Mouse (Mus musculus): ENCODE data around the gene Zfr. TPM values are rescaled to one million over a fixed set of nuclear protein-coding genes. Genes with fewer than 3 reads are reported as not detected.
"Not testable (repeated sequence)": the region's sequence is repeated elsewhere in the genome, so short reads cannot be mapped to it uniquely, and the experiment has no call there.

Zfr gene
- polyA plus RNA-seq, 1 experiment = 107 TPM

GRCm38 (mm10) chr15:12118432-12119128, 949 bp downstream of the Zfr start:
- WGBS = under 1% methylated on average over 56 of the region's 61 CpGs
- Histone ChIP-seq H3K4me3 (replicated peaks; ENCODE audit: extremely low read depth, low read depth, low read length) (peak overlapping the region; percentile 98), H3K4me1 (ENCODE audit: control insufficient read depth, insufficient read depth, low read length) (peaks cover 7% of the 10 kb centered on the region)
- DNase-seq = peak; percentile 57
- no peak for TF ChIP-seq POLR2A (IDR thresholded peaks at IDR 0.05; ENCODE audit: borderline replicate concordance, extremely low read depth, low read depth, low read length)
- TF ChIP-seq CTCF (IDR thresholded peaks at IDR 0.05; ENCODE audit: insufficient read depth, low read length) = no peak

DNA sequence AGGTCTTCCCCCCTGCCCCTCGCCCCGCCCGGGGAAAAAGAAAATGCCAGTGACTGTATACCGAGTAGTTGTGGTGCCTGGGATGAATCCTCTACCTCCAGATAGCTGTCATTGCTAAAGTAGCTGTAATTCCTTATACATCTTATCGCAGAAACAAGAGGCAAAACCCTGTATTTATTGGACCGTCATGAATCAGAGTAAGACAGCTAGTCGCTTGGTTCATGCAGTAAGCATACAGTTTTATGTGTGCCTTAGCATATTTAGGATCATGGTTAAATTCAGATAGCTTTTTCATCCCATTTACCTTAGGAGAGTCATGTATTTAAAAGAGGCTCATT, 1.5 kb downstream of the Zfr start:
- Histone ChIP-seq H3K4me1 (ENCODE audit: control insufficient read depth, insufficient read depth, low read length) (peaks cover 7% of the 10 kb centered on the region), H3K4me3 (replicated peaks; ENCODE audit: extremely low read depth, low read depth, low read length) (peak overlapping the region; percentile 98)
- WGBS = 7% methylated on average over 7 of the region's 7 CpGs
- no peak for DNase-seq
- no peak for TF ChIP-seq CTCF (IDR thresholded peaks at IDR 0.05; ENCODE audit: insufficient read depth, low read length)
- TF ChIP-seq POLR2A (IDR thresholded peaks at IDR 0.05; ENCODE audit: borderline replicate concordance, extremely low read depth, low read depth, low read length) = no peak

GRCm38 (mm10) chr15:12124913-12125312, 7.3 kb downstream of the Zfr start:
- no peaks in the 10 kb centered on the region for H3K4me1 ChIP-seq (ENCODE audit: control insufficient read depth, insufficient read depth, low read length)
- WGBS = 78% methylated on average over 1 of the region's 1 CpGs
- DNase-seq = no peak
- no peak overlapping the region for H3K4me3 ChIP-seq (replicated peaks; ENCODE audit: extremely low read depth, low read depth, low read length)
- TF ChIP-seq CTCF (IDR thresholded peaks at IDR 0.05; ENCODE audit: insufficient read depth, low read length) (no peak), POLR2A (IDR thresholded peaks at IDR 0.05; ENCODE audit: borderline replicate concordance, extremely low read depth, low read depth, low read length) (no peak)

GRCm38 (mm10) chr15:12130871-12131270, 13.2 kb downstream of the Zfr start:
- not testable (repeated sequence) for DNase-seq; H3K4me1 ChIP-seq (ENCODE audit: control insufficient read depth, insufficient read depth, low read length); H3K4me3 ChIP-seq (replicated peaks; ENCODE audit: extremely low read depth, low read depth, low read length)
- WGBS = 84% methylated on average over 3 of the region's 3 CpGs

GRCm38 (mm10) chr15:12134546-12134945, 16.9 kb downstream of the Zfr start:
- TF ChIP-seq POLR2A (IDR thresholded peaks at IDR 0.05; ENCODE audit: borderline replicate concordance, extremely low read depth, low read depth, low read length) = no peak
- TF ChIP-seq CTCF (IDR thresholded peaks at IDR 0.05; ENCODE audit: insufficient read depth, low read length) = no peak
- Histone ChIP-seq H3K4me3 (replicated peaks; ENCODE audit: extremely low read depth, low read depth, low read length) (no peak overlapping the region), H3K4me1 (ENCODE audit: control insufficient read depth, insufficient read depth, low read length) (peaks cover 2% of the 10 kb centered on the region; the same call in 1 of the 2 replicates)
- DNase-seq = no peak
- 41% methylated on average over 1 of the region's 1 CpGs for WGBS

DNA sequence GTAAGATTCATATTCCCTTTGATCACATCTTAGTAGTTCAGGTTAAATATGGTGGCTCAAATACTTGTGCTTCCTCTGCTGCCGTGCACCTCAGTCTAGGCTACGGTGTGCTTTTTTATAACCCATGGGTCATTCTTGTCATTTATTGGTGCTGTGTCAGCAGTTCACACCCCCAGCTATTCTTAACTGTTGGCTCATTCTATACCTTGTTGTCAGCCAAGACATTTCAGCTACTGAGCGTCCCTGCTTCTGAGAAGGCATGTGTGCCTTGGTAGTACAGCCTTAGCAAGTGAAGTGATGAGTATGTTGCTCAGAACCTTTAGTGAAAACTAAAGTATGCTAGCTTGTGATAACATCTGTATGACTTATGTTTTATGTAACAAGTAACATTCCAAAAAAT, 17.7 kb downstream of the Zfr start:
- Histone ChIP-seq H3K4me3 (replicated peaks; ENCODE audit: extremely low read depth, low read depth, low read length) (no peak overlapping the region), H3K4me1 (ENCODE audit: control insufficient read depth, insufficient read depth, low read length) (peaks cover 2% of the 10 kb centered on the region; the same call in 1 of the 2 replicates)
- no peak for DNase-seq
- 35% methylated on average over 3 of the region's 3 CpGs for WGBS
- TF ChIP-seq POLR2A (IDR thresholded peaks at IDR 0.05; ENCODE audit: borderline replicate concordance, extremely low read depth, low read depth, low read length) (no peak), CTCF (IDR thresholded peaks at IDR 0.05; ENCODE audit: insufficient read depth, low read length) (no peak)

GRCm38 (mm10) chr15:12136371-12136770, 18.7 kb downstream of the Zfr start:
- peaks cover 2% of the 10 kb centered on the region; the same call in 1 of the 2 replicates for H3K4me1 ChIP-seq (ENCODE audit: control insufficient read depth, insufficient read depth, low read length)
- WGBS = 81% methylated on average over 6 of the region's 6 CpGs
- TF ChIP-seq POLR2A (IDR thresholded peaks at IDR 0.05; ENCODE audit: borderline replicate concordance, extremely low read depth, low read depth, low read length) (no peak), CTCF (IDR thresholded peaks at IDR 0.05; ENCODE audit: insufficient read depth, low read length) (no peak)
- no peak for DNase-seq
- H3K4me3 ChIP-seq (replicated peaks; ENCODE audit: extremely low read depth, low read depth, low read length) = no peak overlapping the region

- WGBS = 67% methylated on average over 8 of the region's 8 CpGs
- Histone ChIP-seq H3K4me3 (replicated peaks; ENCODE audit: extremely low read depth, low read depth, low read length) (no peak overlapping the region), H3K4me1 (ENCODE audit: control insufficient read depth, insufficient read depth, low read length) (peaks cover 2% of the 10 kb centered on the region; the same call in 1 of the 2 replicates)
- no peak for DNase-seq
- TF ChIP-seq POLR2A (IDR thresholded peaks at IDR 0.05; ENCODE audit: borderline replicate concordance, extremely low read depth, low read depth, low read length) (no peak), CTCF (IDR thresholded peaks at IDR 0.05; ENCODE audit: insufficient read depth, low read length) (no peak)
Observed at GRCm38 (mm10) chr15:12140985-12141729, 23.5 kb downstream of the Zfr start.

DNA sequence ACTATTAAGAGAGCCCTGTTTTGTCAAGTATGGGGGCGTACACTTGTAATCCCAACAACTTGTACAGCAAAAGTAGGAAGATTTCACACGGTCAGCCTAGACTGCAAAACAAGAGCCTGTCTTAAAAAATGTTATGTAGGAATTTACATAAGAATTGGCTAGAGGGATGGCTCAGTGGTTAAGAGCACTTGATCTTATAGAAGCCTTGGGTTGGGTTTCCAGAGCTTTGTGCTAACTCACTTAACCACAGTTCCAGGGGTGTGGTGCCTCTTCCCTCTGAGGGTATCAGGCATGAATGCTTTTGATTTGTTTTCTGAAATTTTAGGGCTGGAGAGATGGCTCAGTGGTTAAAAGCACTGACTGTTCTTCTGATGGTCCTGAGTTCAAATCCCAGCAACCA, 29.8 kb downstream of the Zfr start:
- Histone ChIP-seq H3K4me1 (ENCODE audit: control insufficient read depth, insufficient read depth, low read length) (no peaks in the 10 kb centered on the region), H3K4me3 (replicated peaks; ENCODE audit: extremely low read depth, low read depth, low read length) (no peak overlapping the region)
- DNase-seq = no peak
- WGBS = 89% methylated on average over 2 of the region's 2 CpGs
- no peak for TF ChIP-seq POLR2A (IDR thresholded peaks at IDR 0.05; ENCODE audit: borderline replicate concordance, extremely low read depth, low read depth, low read length)
- no peak for TF ChIP-seq CTCF (IDR thresholded peaks at IDR 0.05; ENCODE audit: insufficient read depth, low read length)

- no peaks in the 10 kb centered on the region for H3K4me1 ChIP-seq (ENCODE audit: control insufficient read depth, insufficient read depth, low read length)
- H3K4me3 ChIP-seq (replicated peaks; ENCODE audit: extremely low read depth, low read depth, low read length) = no peak overlapping the region
- TF ChIP-seq CTCF (IDR thresholded peaks at IDR 0.05; ENCODE audit: insufficient read depth, low read length) = no peak
- DNase-seq = no peak
- WGBS = 81% methylated on average over 6 of the region's 6 CpGs
Observed at GRCm38 (mm10) chr15:12149501-12149900, 31.9 kb downstream of the Zfr start.
